Mouse (Mus musculus) CH12.LX (cell line): Measurements from ENCODE around the gene Cox11. TPM values are rescaled to one million over a fixed set of nuclear protein-coding genes. Genes with fewer than 3 reads are reported as not detected.

Experiments
- DNase-seq: peaks from one replicate; pipeline ENCODE4 v3.0.0-alpha.2; 2013; ENCODE audit errors: extremely low read depth
- H3K27ac ChIP-seq: 2 replicates; pipeline ENCODE4 v1.5.1; 2012; ENCODE audit warnings: low read depth, mild to moderate bottlenecking, control low read depth, moderate library complexity; ENCODE audit not compliant: insufficient read depth
- H3K27me3 ChIP-seq: replicated peaks from 2 replicates; pipeline ENCODE3; 2012; ENCODE audit warnings: inconsistent platforms
- H3K36me3 ChIP-seq, 2 experiments: replicated peaks in 1 of 2; 2 replicates each; pipeline versions ENCODE3 to v1.6.1; 2012; ENCODE audit warnings: inconsistent platforms in 1 of 2, low read length in 1 of 2, mild to moderate bottlenecking in 1 of 2, mixed read lengths in 1 of 2, moderate library complexity in 1 of 2; ENCODE audit not compliant: control insufficient read depth in 1 of 2, insufficient read depth in 1 of 2
- H3K4me1 ChIP-seq, 2 experiments: 2 replicates each; pipeline ENCODE4 v1.6.1; 2012; ENCODE audit warnings: inconsistent platforms in 1 of 2, moderate library complexity in 1 of 2; ENCODE audit not compliant: insufficient read depth in 2 of 2, control insufficient read depth in 1 of 2
- H3K4me2 ChIP-seq: 2 replicates; pipeline ENCODE4 v1.6.1; 2012; ENCODE audit warnings: low read depth, mild to moderate bottlenecking, control low read depth; ENCODE audit not compliant: poor library complexity, insufficient read depth, severe bottlenecking
- H3K4me3 ChIP-seq, 3 experiments: fragments of 150-350 bp in 1 of 3; sonication (generic) in 1 of 3; replicated peaks in 1 of 3; 2 replicates each; pipeline versions ENCODE3 to v1.5.1; 2011 to 2012; ENCODE audit warnings: low read depth in 2 of 3, low read length in 2 of 3, mild to moderate bottlenecking in 2 of 3, moderate library complexity in 2 of 3, control low read depth in 1 of 3, improper control_type of control experiment in 1 of 3, inconsistent platforms in 1 of 3, mixed read lengths in 1 of 3; ENCODE audit not compliant: poor library complexity in 1 of 3
- H3K79me2 ChIP-seq: replicated peaks from 2 replicates; pipeline ENCODE4 v1.6.1; 2012; ENCODE audit warnings: mild to moderate bottlenecking, moderate library complexity; ENCODE audit not compliant: control insufficient read depth, poor library complexity, insufficient read depth, severe bottlenecking; ENCODE audit errors: extremely low read depth
- H3K9ac ChIP-seq: 2 replicates; pipeline ENCODE4 v1.6.1; 2012; ENCODE audit warnings: low read depth, mild to moderate bottlenecking, control low read depth, moderate library complexity; ENCODE audit not compliant: insufficient read depth
- H3K9me3 ChIP-seq: replicated peaks from 2 replicates; pipeline ENCODE3; 2012; ENCODE audit warnings: low read length, inconsistent platforms, mixed read lengths
- BHLHE40 ChIP-seq: IDR thresholded peaks from 2 replicates; pipeline ENCODE4 v1.6.1; 2011; ENCODE audit warnings: mild to moderate bottlenecking, low read depth, low read length, improper control_type of control experiment
- CHD1 ChIP-seq: IDR thresholded peaks from 2 replicates; pipeline ENCODE4 v1.6.1; 2012; ENCODE audit warnings: low read depth, low read length, improper control_type of control experiment, inconsistent platforms
- CHD2 ChIP-seq: IDR thresholded peaks from 2 replicates; pipeline ENCODE4 v1.6.1; 2011; ENCODE audit warnings: low read length, improper control_type of control experiment
- CTCF ChIP-seq, 2 experiments: IDR thresholded peaks in 1 of 2; conservative IDR thresholded peaks in 1 of 2; 2 replicates each; pipeline ENCODE4 v1.5.1; 2011 to 2012; ENCODE audit warnings: low read depth in 2 of 2, low read length in 2 of 2, improper control_type of control experiment in 1 of 2, inconsistent platforms in 1 of 2, mild to moderate bottlenecking in 1 of 2, moderate library complexity in 1 of 2
- E2F4 ChIP-seq: IDR thresholded peaks from 2 replicates; pipeline ENCODE4 v1.6.1; 2011; ENCODE audit warnings: low read depth, low read length, improper control_type of control experiment; ENCODE audit not compliant: insufficient replicate concordance
- ELF1 ChIP-seq: IDR thresholded peaks from 2 replicates; pipeline ENCODE4 v1.6.1; 2014; ENCODE audit warnings: low read depth, mild to moderate bottlenecking, inconsistent platforms, low read length, improper control_type of control experiment
- EP300 ChIP-seq: IDR thresholded peaks from 2 replicates; pipeline ENCODE4 v1.6.1; 2011; ENCODE audit warnings: low read length, improper control_type of control experiment
- ETS1 ChIP-seq: conservative IDR thresholded peaks from 2 replicates; pipeline ENCODE4 v1.6.1; 2012; ENCODE audit warnings: low read depth, mild to moderate bottlenecking, inconsistent platforms, low read length, improper control_type of control experiment, moderate library complexity
- GABPA ChIP-seq: IDR thresholded peaks from 2 replicates; pipeline ENCODE4 v1.6.1; 2012; ENCODE audit warnings: low read depth, low read length, improper control_type of control experiment, inconsistent platforms; ENCODE audit not compliant: insufficient replicate concordance
- HCFC1 ChIP-seq: IDR thresholded peaks from 2 replicates; pipeline ENCODE4 v1.6.1; 2012; ENCODE audit warnings: low read depth, mild to moderate bottlenecking, inconsistent platforms, low read length, improper control_type of control experiment
- JUN ChIP-seq: IDR thresholded peaks from 2 replicates; pipeline ENCODE4 v1.6.1; 2011; ENCODE audit warnings: low read depth, mild to moderate bottlenecking, low read length, improper control_type of control experiment, moderate library complexity; ENCODE audit not compliant: insufficient read depth
- JUND ChIP-seq: conservative IDR thresholded peaks from 2 replicates; pipeline ENCODE4 v1.6.1; 2011; ENCODE audit warnings: low read depth, low read length, improper control_type of control experiment
- KAT2A ChIP-seq: IDR thresholded peaks from 2 replicates; pipeline ENCODE4 v1.6.1; 2012; ENCODE audit warnings: low read length, improper control_type of control experiment, inconsistent platforms; ENCODE audit not compliant: insufficient replicate concordance
- MAFK ChIP-seq: IDR thresholded peaks from 2 replicates; pipeline ENCODE4 v1.6.1; 2011; ENCODE audit warnings: low read length, improper control_type of control experiment; ENCODE audit not compliant: insufficient replicate concordance
- MAX ChIP-seq: IDR thresholded peaks from 2 replicates; pipeline ENCODE4 v1.6.1; 2011; ENCODE audit warnings: low read length, improper control_type of control experiment
- MAZ ChIP-seq: IDR thresholded peaks from 2 replicates; pipeline ENCODE4 v1.6.1; 2012; ENCODE audit warnings: low read depth, mild to moderate bottlenecking, inconsistent platforms, low read length, improper control_type of control experiment, moderate library complexity
- MEF2A ChIP-seq: IDR thresholded peaks from 2 replicates; pipeline ENCODE4 v1.6.1; 2014; ENCODE audit warnings: low read depth, mild to moderate bottlenecking, inconsistent platforms, low read length, improper control_type of control experiment, borderline replicate concordance
- MXI1 ChIP-seq: IDR thresholded peaks from 2 replicates; pipeline ENCODE4 v1.6.1; 2011; ENCODE audit warnings: mild to moderate bottlenecking, low read depth, low read length, improper control_type of control experiment
- MYC ChIP-seq: IDR thresholded peaks from 2 replicates; pipeline ENCODE4 v1.6.1; 2011; ENCODE audit warnings: low read depth, mild to moderate bottlenecking, improper control_type of control experiment, low read length
- NELFE ChIP-seq: IDR thresholded peaks from 2 replicates; pipeline ENCODE4 v1.6.1; 2011; ENCODE audit warnings: low read depth, low read length, improper control_type of control experiment
- NRF1 ChIP-seq: IDR thresholded peaks from 2 replicates; pipeline ENCODE4 v1.6.1; 2014; ENCODE audit warnings: low read depth, mild to moderate bottlenecking, inconsistent platforms, low read length, improper control_type of control experiment, moderate library complexity
- PAX5 ChIP-seq: IDR thresholded peaks from 2 replicates; pipeline ENCODE4 v1.6.1; 2012; ENCODE audit warnings: low read length, inconsistent platforms, mixed read lengths
- POLR2A ChIP-seq: IDR thresholded peaks from 2 replicates; pipeline ENCODE4 v1.6.1; 2011; ENCODE audit warnings: low read depth, mild to moderate bottlenecking, improper control_type of control experiment, low read length
- POLR2AphosphoS2 ChIP-seq: IDR thresholded peaks from 2 replicates; pipeline ENCODE4 v1.6.1; 2011; ENCODE audit warnings: low read depth, low read length, improper control_type of control experiment
- RAD21 ChIP-seq: IDR thresholded peaks from 2 replicates; pipeline ENCODE4 v1.6.1; 2011; ENCODE audit warnings: low read depth, mild to moderate bottlenecking, low read length, improper control_type of control experiment, moderate library complexity
- RCOR1 ChIP-seq: conservative IDR thresholded peaks from 2 replicates; pipeline ENCODE4 v1.6.1; 2012; ENCODE audit warnings: low read depth, mild to moderate bottlenecking, inconsistent platforms, low read length, improper control_type of control experiment
- SIN3A ChIP-seq: IDR thresholded peaks from 2 replicates; pipeline ENCODE4 v1.6.1; 2012; ENCODE audit warnings: low read length, improper control_type of control experiment, inconsistent platforms
- SMC3 ChIP-seq: IDR thresholded peaks from 2 replicates; pipeline ENCODE4 v1.6.1; 2011; ENCODE audit warnings: low read depth, low read length, improper control_type of control experiment
- TBP ChIP-seq: conservative IDR thresholded peaks from 2 replicates; pipeline ENCODE4 v1.6.1; 2011; ENCODE audit warnings: low read depth, low read length, improper control_type of control experiment
- TCF12 ChIP-seq: IDR thresholded peaks from 2 replicates; pipeline ENCODE4 v1.6.1; 2014; ENCODE audit warnings: low read depth, mild to moderate bottlenecking, inconsistent platforms, low read length, improper control_type of control experiment
- UBTF ChIP-seq: IDR thresholded peaks from 2 replicates; pipeline ENCODE4 v1.6.1; 2012; ENCODE audit warnings: low read depth, mild to moderate bottlenecking, inconsistent platforms, low read length, improper control_type of control experiment, moderate library complexity
- USF1 ChIP-seq: IDR thresholded peaks from 2 replicates; pipeline ENCODE4 v1.6.1; 2014; ENCODE audit warnings: low read depth, mild to moderate bottlenecking, inconsistent platforms, low read length, improper control_type of control experiment
- USF2 ChIP-seq: conservative IDR thresholded peaks from 2 replicates; pipeline ENCODE4 v1.6.1; 2011; ENCODE audit warnings: low read depth, low read length, improper control_type of control experiment
- ZC3H11A ChIP-seq: IDR thresholded peaks from 2 replicates; pipeline ENCODE4 v1.6.1; 2012; ENCODE audit warnings: low read depth, mild to moderate bottlenecking, inconsistent platforms, low read length, improper control_type of control experiment
- ZKSCAN1 ChIP-seq: IDR thresholded peaks from 2 replicates; pipeline ENCODE4 v1.6.1; 2012; ENCODE audit warnings: low read depth, inconsistent platforms, low read length, improper control_type of control experiment, borderline replicate concordance
- ZMIZ1 ChIP-seq: IDR thresholded peaks from 2 replicates; pipeline ENCODE4 v1.6.1; 2012; ENCODE audit warnings: low read depth, mild to moderate bottlenecking, inconsistent platforms, low read length, improper control_type of control experiment
- ZNF384 ChIP-seq: IDR thresholded peaks from 2 replicates; pipeline ENCODE4 v1.6.1; 2012; ENCODE audit warnings: low read depth, low read length, improper control_type of control experiment, inconsistent platforms
- dilution Hi-C: fragments of 300-500 bp; cut with MboI; formaldehyde crosslinking; loops from 2 replicates; pipeline ENCODE4 v1.14.3; 2020; ENCODE audit warnings: low sequenced_read_pairs; ENCODE audit not compliant: extremely low pct_unique_long_range_greater_than_20kb, extremely low pct_ligation_motif_present
- in situ Hi-C: fragments of 300-500 bp; cut with MboI; formaldehyde crosslinking; loops from 3 replicates; pipeline ENCODE4 v1.14.3; 2019; ENCODE audit warnings: low sequenced_read_pairs, low pct_ligation_motif_present, low pct_unique_long_range_greater_than_20kb, mixed read lengths
- polyA plus RNA-seq: library from polyadenylated mRNA; unstranded; fragments of >175 nt; gene quantifications from 2 replicates; pipeline ENCODE4 v1.2.1, GENCODE M21; 2012; ENCODE audit warnings: low read depth; ENCODE audit not compliant: insufficient read length
- total RNA-seq, 2 experiments: library from RNA; depleted of rRNA; stranded (reverse); fragments of 300-350 nt in 1 of 2; fragments of >200 nt in 1 of 2; gene quantifications; 2 replicates each; pipeline ENCODE4 v1.2.3; 2012 to 2014

Cox11 gene
- total RNA-seq (2012; rRNA removed) = 43.2 and 45.4 TPM in 2 replicates
- 63.1 and 64.3 TPM in 2 replicates for total RNA-seq (2014; rRNA removed)
- polyA plus RNA-seq = 61.4 and 65.6 TPM in 2 replicates

DNA sequence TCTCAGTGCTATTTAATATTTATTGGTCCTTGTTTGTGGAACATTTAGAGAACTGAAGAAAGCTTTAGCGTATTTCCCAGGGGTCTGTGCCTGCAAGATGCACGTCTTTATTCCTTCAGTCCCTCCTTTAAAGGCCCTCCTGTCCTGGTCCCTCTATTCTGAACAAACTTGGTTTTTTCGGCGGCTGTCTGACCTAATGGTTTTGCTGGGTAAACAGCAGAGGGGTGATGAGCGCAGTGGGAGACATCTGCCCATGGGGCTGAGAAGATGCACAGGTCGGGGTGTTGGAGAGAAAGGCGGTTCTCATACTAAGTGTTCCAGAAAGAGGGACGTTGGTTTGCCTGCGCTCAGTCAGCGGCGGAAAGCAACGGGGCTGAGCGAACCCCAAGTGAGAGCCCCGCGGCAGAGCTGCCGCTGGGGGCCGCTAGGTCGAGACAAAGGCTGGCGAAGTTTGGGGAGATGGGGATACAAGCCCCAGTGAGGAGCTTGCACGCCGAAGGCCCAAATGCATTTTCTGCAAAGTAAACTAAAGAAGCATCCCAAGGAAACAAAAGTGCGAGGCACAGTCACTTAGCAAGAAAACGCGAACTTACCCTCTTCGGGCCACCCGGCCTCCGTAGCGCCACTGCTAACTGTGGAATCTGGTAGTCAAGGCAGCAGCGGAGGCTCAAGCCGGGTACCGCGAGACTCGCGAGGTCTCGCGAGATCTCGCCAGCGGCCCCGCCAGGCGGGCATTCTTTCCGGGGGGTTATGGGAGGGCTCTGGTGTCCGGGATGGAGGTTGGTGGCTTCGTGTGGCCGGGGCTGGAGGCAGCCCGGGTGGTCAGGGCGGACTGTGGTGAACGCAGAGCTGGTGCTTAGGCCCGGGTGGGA is at the start of gene Cox11, which contains the start of gene Stxbp4:
Gene Cox11, plus strand, starts transcription at position 734 of the 872 bp plus-strand sequence.
Gene Stxbp4, minus strand, starts transcription at position 645 of the 872 bp plus-strand sequence.
- peaks cover 12 to 30% of the 10 kb centered on the region in 2 experiments for H3K4me1 ChIP-seq
- dilution Hi-C loops = no loop called here
- peak within 1 kb of the TSS; percentile 76 to 100 (median 89) for H3K4me3 ChIP-seq
- peaks cover 32% of the 10 kb centered on the region for H3K79me2 ChIP-seq
- peaks cover 3 to 20% of the 10 kb centered on the region in 2 experiments for H3K36me3 ChIP-seq
- H3K9me3 ChIP-seq = no peaks in the 10 kb centered on the region
- DNase-seq = peak; percentile 94
- H3K27me3 ChIP-seq = no peaks in the 10 kb centered on the region
- peak within 1 kb of the TSS; percentile 79 for H3K9ac ChIP-seq
- H3K4me2 ChIP-seq = peak within 1 kb of the TSS; percentile 75
- H3K27ac ChIP-seq = peak within 1 kb of the TSS; percentile 21
- in situ Hi-C loops = no loop called here
- TF ChIP-seq BHLHE40 (no peak), RCOR1 (no peak), USF2 (no peak), CHD2 (peak; percentile 100), MAZ (no peak; the same call in 1 of the 2 replicates), MAFK (no peak), ZC3H11A (no peak), MAX (no peak), E2F4 (no peak), TCF12 (peak; percentile 88), NRF1 (no peak), KAT2A (0 out of 2 replicates have a peak, but pooled peaks have one; percentile 33), SMC3 (no peak), ELF1 (peak; percentile 79), ETS1 (no peak), PAX5 (no peak), MYC (no peak), NELFE (peak; percentile 94), GABPA (no peak), POLR2AphosphoS2 (peak; percentile 79; the same call in 1 of the 2 replicates), MEF2A (0 out of 2 replicates have a peak, but pooled peaks have one; percentile 54), TBP (peak; percentile 83; the same call in 1 of the 2 replicates), CTCF (conservative IDR thresholded peaks at IDR 0.05 in 1 of 2, IDR thresholded peaks at IDR 0.05 in 1 of 2; ENCODE audit: low read depth in 2 of 2, low read length in 2 of 2) (peak in 1 of 2 experiments; percentile 69; a peak in 2 of 4 replicates), SIN3A (peak; percentile 80), JUN (no peak), MXI1 (peak; percentile 87; the same call in 1 of the 2 replicates), ZMIZ1 (peak; percentile 61; the same call in 1 of the 2 replicates), CHD1 (no peak), ZKSCAN1 (no peak), ZNF384 (no peak), UBTF (no peak; the same call in 1 of the 2 replicates), POLR2A (peak; percentile 98), JUND (no peak), RAD21 (no peak), HCFC1 (peak; percentile 82), EP300 (no peak), USF1 (no peak)
